Mouse (Mus musculus): Measurements from ENCODE around the gene Neurl1b. TPM values are rescaled to one million over a fixed set of nuclear protein-coding genes. Genes with fewer than 3 reads are reported as not detected.

The Neurl1b gene
- polyA plus RNA-seq (2016; fragmentation: Nextera tagmentation; extraction: Ambion mirVana) = 0.40 and 0.59 TPM in 2 replicates

- peak within 1 kb of the TSS; percentile 64 for H3K9ac ChIP-seq
- peaks cover 11% of the 10 kb centered on the region for H3K4me1 ChIP-seq
- H3K36me3 ChIP-seq = no peaks in the 10 kb centered on the region
- peaks cover 45% of the 10 kb centered on the region for H3K27me3 ChIP-seq
- WGBS = under 1% methylated on average over 76 of the region's 105 CpGs
- H3K27ac ChIP-seq = no peak within 1 kb of the TSS
- peak; percentile 51 for ATAC-seq (ENCODE audit: low FRiP score)
- H3K4me2 ChIP-seq (replicated peaks) = peak within 1 kb of the TSS; percentile 99
- peak within 1 kb of the TSS; percentile 59 for H3K4me3 ChIP-seq
- no peaks in the 10 kb centered on the region for H3K9me3 ChIP-seq (replicated peaks)
Measured at GRCm38 (mm10) chr17:26414523-26415354, at the start of gene Neurl1b. Neurl1b (plus strand) TSS chr17:26414829.

- no peak overlapping the region for H3K4me2 ChIP-seq (replicated peaks)
- no peak overlapping the region for H3K27ac ChIP-seq
- WGBS = 66% methylated on average over 4 of the region's 4 CpGs
- ATAC-seq (ENCODE audit: low FRiP score) = no peak
- peaks cover 27% of the 10 kb centered on the region for H3K4me1 ChIP-seq
- no peak overlapping the region for H3K9ac ChIP-seq
- H3K36me3 ChIP-seq = no peaks in the 10 kb centered on the region
- no peaks in the 10 kb centered on the region; the same call in 1 of the 2 replicates for H3K27me3 ChIP-seq
- no peaks in the 10 kb centered on the region for H3K9me3 ChIP-seq (replicated peaks)
- no peak overlapping the region for H3K4me3 ChIP-seq
Measured at GRCm38 (mm10) chr17:26366792-26367191, 47.8 kb upstream of the Neurl1b start.

GRCm38 (mm10) chr17:26368336-26368992 lies 46.2 kb upstream of the Neurl1b start:
- peaks cover 14% of the 10 kb centered on the region for H3K4me1 ChIP-seq
- no peak overlapping the region for H3K9ac ChIP-seq
- H3K27me3 ChIP-seq = no peaks in the 10 kb centered on the region
- H3K9me3 ChIP-seq (replicated peaks) = no peaks in the 10 kb centered on the region
- H3K4me2 ChIP-seq (replicated peaks) = no peak overlapping the region
- H3K36me3 ChIP-seq = no peaks in the 10 kb centered on the region
- no peak for ATAC-seq (ENCODE audit: low FRiP score)
- no peak overlapping the region for H3K27ac ChIP-seq
- WGBS = 70% methylated on average over 10 of the region's 10 CpGs
- H3K4me3 ChIP-seq = no peak overlapping the region

- no peak for ATAC-seq (ENCODE audit: low FRiP score)
- no peak overlapping the region for H3K9ac ChIP-seq
- no peaks in the 10 kb centered on the region for H3K36me3 ChIP-seq
- H3K4me1 ChIP-seq = no peaks in the 10 kb centered on the region
- no peak overlapping the region for H3K4me3 ChIP-seq
- H3K4me2 ChIP-seq (replicated peaks) = no peak overlapping the region
- H3K27ac ChIP-seq = no peak overlapping the region
- H3K27me3 ChIP-seq = no peaks in the 10 kb centered on the region
- 52% methylated on average over 9 of the region's 9 CpGs for WGBS
- no peaks in the 10 kb centered on the region for H3K9me3 ChIP-seq (replicated peaks)
Measured at GRCm38 (mm10) chr17:26370521-26371245, 43.9 kb upstream of the Neurl1b start.

GRCm38 (mm10) chr17:26371246-26371535 lies 43.4 kb upstream of the Neurl1b start:
- no peak overlapping the region for H3K4me2 ChIP-seq (replicated peaks)
- H3K36me3 ChIP-seq = no peaks in the 10 kb centered on the region
- 67% methylated on average over 3 of the region's 3 CpGs for WGBS
- no peaks in the 10 kb centered on the region for H3K9me3 ChIP-seq (replicated peaks)
- H3K4me3 ChIP-seq = no peak overlapping the region
- H3K27ac ChIP-seq = no peak overlapping the region
- ATAC-seq (ENCODE audit: low FRiP score) = no peak
- H3K9ac ChIP-seq = no peak overlapping the region
- no peaks in the 10 kb centered on the region for H3K27me3 ChIP-seq
- no peaks in the 10 kb centered on the region for H3K4me1 ChIP-seq

- ATAC-seq (ENCODE audit: low FRiP score) = no peak
- Histone ChIP-seq H3K9me3 (replicated peaks) (no peaks in the 10 kb centered on the region), H3K4me1 (no peaks in the 10 kb centered on the region), H3K9ac (no peak overlapping the region), H3K4me3 (no peak overlapping the region), H3K36me3 (no peaks in the 10 kb centered on the region), H3K27me3 (no peaks in the 10 kb centered on the region), H3K4me2 (replicated peaks) (no peak overlapping the region), H3K27ac (no peak overlapping the region)
- 63% methylated on average over 5 of the region's 5 CpGs for WGBS
Measured at GRCm38 (mm10) chr17:26373211-26373610, 41.4 kb upstream of the Neurl1b start.

- ATAC-seq (ENCODE audit: low FRiP score) = no peak
- Histone ChIP-seq H3K9me3 (replicated peaks) (no peaks in the 10 kb centered on the region), H3K9ac (no peak overlapping the region), H3K27me3 (no peaks in the 10 kb centered on the region), H3K4me2 (replicated peaks) (no peak overlapping the region), H3K4me1 (peaks cover 14% of the 10 kb centered on the region), H3K36me3 (no peaks in the 10 kb centered on the region), H3K4me3 (no peak overlapping the region), H3K27ac (no peak overlapping the region)
- 52% methylated on average over 1 of the region's 1 CpGs for WGBS
Measured at GRCm38 (mm10) chr17:26376416-26376815, 38.2 kb upstream of the Neurl1b start.

- Histone ChIP-seq H3K4me2 (replicated peaks) (no peak overlapping the region), H3K36me3 (no peaks in the 10 kb centered on the region), H3K9me3 (replicated peaks) (no peaks in the 10 kb centered on the region), H3K4me3 (no peak overlapping the region), H3K27me3 (no peaks in the 10 kb centered on the region), H3K27ac (no peak overlapping the region), H3K9ac (no peak overlapping the region), H3K4me1 (peaks cover 22% of the 10 kb centered on the region)
- no peak for ATAC-seq (ENCODE audit: low FRiP score)
- 80% methylated on average over 4 of the region's 4 CpGs for WGBS
Measured at GRCm38 (mm10) chr17:26376994-26377744, 37.5 kb upstream of the Neurl1b start.

- Histone ChIP-seq H3K4me1 (peaks cover 24% of the 10 kb centered on the region), H3K9ac (no peak overlapping the region), H3K27me3 (no peaks in the 10 kb centered on the region), H3K27ac (no peak overlapping the region), H3K36me3 (no peaks in the 10 kb centered on the region), H3K4me2 (replicated peaks) (0 out of 2 replicates have a peak overlapping the region, but pooled peaks have one; percentile 1), H3K4me3 (no peak overlapping the region), H3K9me3 (replicated peaks) (no peaks in the 10 kb centered on the region)
- ATAC-seq (ENCODE audit: low FRiP score) = no peak
- 46% methylated on average over 8 of the region's 8 CpGs for WGBS
Measured at GRCm38 (mm10) chr17:26380280-26380985, 34.2 kb upstream of the Neurl1b start.

- H3K27ac ChIP-seq = no peak overlapping the region
- ATAC-seq (ENCODE audit: low FRiP score) = no peak
- no peaks in the 10 kb centered on the region for H3K27me3 ChIP-seq
- H3K4me3 ChIP-seq = no peak overlapping the region
- H3K36me3 ChIP-seq = no peaks in the 10 kb centered on the region
- no peak overlapping the region for H3K9ac ChIP-seq
- 47% methylated on average over 4 of the region's 4 CpGs for WGBS
- H3K9me3 ChIP-seq (replicated peaks) = no peaks in the 10 kb centered on the region
- H3K4me2 ChIP-seq (replicated peaks) = 0 out of 2 replicates have a peak overlapping the region, but pooled peaks have one; percentile 1
- peaks cover 24% of the 10 kb centered on the region for H3K4me1 ChIP-seq
Measured at GRCm38 (mm10) chr17:26380986-26381446, 33.6 kb upstream of the Neurl1b start.

- Histone ChIP-seq H3K36me3 (no peaks in the 10 kb centered on the region), H3K4me1 (peaks cover 24% of the 10 kb centered on the region), H3K4me3 (no peak overlapping the region), H3K9ac (no peak overlapping the region), H3K27ac (no peak overlapping the region), H3K4me2 (replicated peaks) (no peak overlapping the region), H3K27me3 (no peaks in the 10 kb centered on the region), H3K9me3 (replicated peaks) (no peaks in the 10 kb centered on the region)
- WGBS = 59% methylated on average over 5 of the region's 5 CpGs
- ATAC-seq (ENCODE audit: low FRiP score) = no peak
Measured at GRCm38 (mm10) chr17:26381613-26382012, 33.0 kb upstream of the Neurl1b start.

Measured in hindbrain, embryonic 12.5 days (tissue).